Mouse (Mus musculus) Muller cell, postnatal 12 days (primary cell): Measurements from ENCODE around the gene Gm5485.

Experiments used
- DNase-seq: peaks from one replicate; pipeline ENCODE4 v3.0.0-alpha.2; 2015; ENCODE audit errors: inconsistent ontology term

Gene Gm5485

GRCm38 (mm10) chr16:48372461-48372860, 39.8 kb downstream of the Gm5485 start:
- no peak for DNase-seq

- peak; percentile 26 for DNase-seq
These were observed 44.1 kb downstream of the Gm5485 start for GRCm38 (mm10) chr16:48368096-48368495.

GRCm38 (mm10) chr16:48366801-48367200, 45.4 kb downstream of the Gm5485 start:
- DNase-seq, result no peak

GRCm38 (mm10) chr16:48360887-48361286, 51.3 kb downstream of the Gm5485 start:
- DNase-seq, result no peak

GRCm38 (mm10) chr16:48356417-48356816, 55.8 kb downstream of the Gm5485 start:
- DNase-seq, result peak; percentile 58

- DNase-seq, result no peak
These were observed 56.5 kb downstream of the Gm5485 start for GRCm38 (mm10) chr16:48355716-48356115.
